Mouse (Mus musculus) intestine, embryonic 14.5 days (tissue): Measurements from ENCODE around the gene Mex3a. TPM values are rescaled to one million over a fixed set of nuclear protein-coding genes. Genes with fewer than 3 reads are reported as not detected.

Experiments
- ATAC-seq: fragments of 200-750 bp; cut with Nextera tagmentation; replicated peaks from 2 replicates; pipeline ENCODE4 v1.8.0; 2017; ENCODE audit warnings: low read depth, moderate number of reproducible peaks, moderate TSS enrichment, moderate library complexity; ENCODE audit not compliant: low FRiP score, low TSS enrichment
- DNase-seq: peaks from one replicate; pipeline ENCODE4 v3.0.0-alpha.2; 2018; ENCODE audit warnings: low spot score
- H3K27ac ChIP-seq: fragments of 300-500 bp; sonication (generic); 2 replicates; pipeline ENCODE4 v1.5.1; 2014; ENCODE audit warnings: low read depth, mild to moderate bottlenecking, control low read depth
- H3K27me3 ChIP-seq: fragments of 300-500 bp; sonication (generic); replicated peaks from 2 replicates; pipeline ENCODE4 v1.6.1; 2014; ENCODE audit warnings: low read length, control low read depth; ENCODE audit not compliant: control insufficient read depth, insufficient read depth
- H3K36me3 ChIP-seq: fragments of 300-500 bp; sonication (generic); 2 replicates; pipeline ENCODE4 v1.6.1; 2014; ENCODE audit warnings: low read length, control low read depth; ENCODE audit not compliant: control insufficient read depth, insufficient read depth
- H3K4me1 ChIP-seq: fragments of 300-500 bp; sonication (generic); replicated peaks from 2 replicates; pipeline ENCODE4 v1.6.1; 2014; ENCODE audit warnings: low read length, control low read depth, mixed read lengths; ENCODE audit not compliant: control insufficient read depth, insufficient read depth
- H3K4me2 ChIP-seq: fragments of 300-500 bp; sonication (generic); 2 replicates; pipeline ENCODE4 v1.6.1; 2014; ENCODE audit warnings: low read length
- H3K4me3 ChIP-seq: fragments of 300-500 bp; sonication (generic); 2 replicates; pipeline ENCODE4 v1.5.1; 2014; ENCODE audit warnings: low read depth, low read length, control low read depth, mixed read lengths
- H3K9ac ChIP-seq: fragments of 300-500 bp; sonication (generic); 2 replicates; pipeline ENCODE4 v1.6.1; 2014; ENCODE audit warnings: mild to moderate bottlenecking, low read length
- H3K9me3 ChIP-seq: fragments of 300-500 bp; sonication (generic); 2 replicates; pipeline ENCODE4 v1.6.1; 2016; ENCODE audit warnings: low read length, control low read depth; ENCODE audit not compliant: control insufficient read depth
- WGBS: fragments of 180-500 bp; shearing (Covaris S2); extraction: QIAGEN DNeasy Blood & Tissue Kit; methylation state at CpG from one replicate; pipeline ENCODE4 v1.1.7; 2014; 5-methylcytosine and 5-hydroxymethylcytosine counted together
- polyA plus RNA-seq: library from polyadenylated mRNA; unstranded; fragments of >200 nt; fragmentation: Nextera tagmentation; extraction: Ambion mirVana; gene quantifications from 2 replicates; pipeline ENCODE4 v1.2.1, GENCODE M21; 2014

Mex3a gene
- polyA plus RNA-seq, 1 experiment from 2014 or later = 19.8 TPM

DNA sequence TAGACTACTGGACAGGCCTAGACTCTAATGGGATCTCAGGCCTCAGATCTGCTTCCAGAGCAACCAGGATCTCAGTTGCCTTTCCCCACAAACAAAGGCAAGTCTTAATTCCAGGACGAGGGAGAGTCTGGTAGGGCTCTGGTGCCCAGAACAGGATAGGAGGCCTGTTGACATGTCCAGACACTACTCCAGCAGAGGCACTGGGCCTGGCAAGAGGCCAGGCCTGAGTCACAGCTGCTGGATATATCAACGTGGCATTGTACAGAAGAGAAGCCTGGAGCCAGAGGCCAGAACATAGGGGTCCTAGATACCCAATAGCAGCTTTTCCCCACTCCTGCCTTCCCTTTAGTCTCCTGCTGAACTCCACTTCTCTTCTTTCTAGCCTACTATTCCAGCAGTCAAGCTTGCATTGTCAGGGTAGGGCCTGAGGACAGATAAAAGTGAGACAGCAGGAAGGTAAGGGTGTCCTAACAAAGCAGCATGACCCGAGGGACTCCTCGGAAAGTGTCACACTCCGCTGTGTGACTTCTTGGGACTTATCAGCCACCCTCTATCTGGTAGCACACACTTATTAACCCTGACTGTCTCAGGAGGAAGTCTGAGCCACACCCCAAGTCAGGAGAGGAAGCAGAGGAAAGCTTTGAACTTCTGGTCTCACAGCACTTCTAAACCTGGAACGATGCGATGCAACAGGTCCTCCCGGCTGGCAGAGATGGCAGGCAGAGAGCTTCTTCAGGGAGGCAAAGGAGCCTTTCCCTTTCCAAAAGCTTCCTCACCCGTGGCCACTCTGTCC lies 37.2 kb upstream of the Mex3a start:
- H3K9ac ChIP-seq = no peak overlapping the region

GRCm38 (mm10) chr3:88495741-88496415 lies 36.3 kb upstream of the Mex3a start:
- H3K9me3 ChIP-seq = no peaks in the 10 kb centered on the region
- H3K27ac ChIP-seq = peak overlapping the region; percentile 58; the same call in 1 of the 2 replicates
- no peaks in the 10 kb centered on the region for H3K36me3 ChIP-seq
- DNase-seq = no peak
- WGBS = 79% methylated on average over 10 of the region's 10 CpGs
- ATAC-seq = no peak
- H3K9ac ChIP-seq = no peak overlapping the region
- H3K4me1 ChIP-seq = peaks cover 28% of the 10 kb centered on the region
- no peaks in the 10 kb centered on the region for H3K27me3 ChIP-seq
- no peak overlapping the region for H3K4me3 ChIP-seq
- H3K4me2 ChIP-seq = no peak overlapping the region

More for the DNA sequence above, 37.2 kb upstream of the Mex3a start:
- no peak for DNase-seq
- peak overlapping the region; percentile 58; the same call in 1 of the 2 replicates for H3K27ac ChIP-seq
- H3K4me1 ChIP-seq = peaks cover 28% of the 10 kb centered on the region
- no peaks in the 10 kb centered on the region for H3K36me3 ChIP-seq
- no peaks in the 10 kb centered on the region for H3K27me3 ChIP-seq
- H3K9me3 ChIP-seq = no peaks in the 10 kb centered on the region
- WGBS = 51% methylated on average over 9 of the region's 9 CpGs
- H3K4me3 ChIP-seq = no peak overlapping the region
- ATAC-seq = no peak
- no peak overlapping the region for H3K4me2 ChIP-seq

DNA sequence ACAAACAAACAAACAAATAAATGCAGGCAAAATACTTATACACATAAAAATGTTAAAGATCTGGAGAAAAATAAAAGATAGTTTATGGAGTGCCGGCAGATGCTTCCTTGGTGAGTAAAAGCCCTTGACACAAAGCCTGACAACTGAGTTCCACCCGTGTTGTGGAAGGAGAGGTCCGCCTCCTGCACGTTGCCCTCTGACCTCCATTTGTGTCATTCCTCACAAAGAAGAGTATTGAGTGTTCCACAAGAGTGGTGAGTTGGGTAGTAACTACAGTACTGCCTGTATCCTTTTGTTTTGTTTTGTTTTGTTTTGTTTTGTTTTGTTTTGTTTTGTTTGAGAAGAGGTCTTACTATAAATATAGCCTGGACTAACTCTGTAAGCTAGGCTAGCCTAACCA lies 32.6 kb upstream of the Mex3a start:
- peaks cover 32% of the 10 kb centered on the region for H3K4me1 ChIP-seq
- ATAC-seq = no peak
- no peak overlapping the region for H3K4me3 ChIP-seq
- WGBS = 79% methylated on average over 4 of the region's 4 CpGs
- no peaks in the 10 kb centered on the region for H3K36me3 ChIP-seq
- H3K9ac ChIP-seq = no peak overlapping the region
- H3K27ac ChIP-seq = no peak overlapping the region
- DNase-seq = no peak
- no peak overlapping the region for H3K4me2 ChIP-seq
- no peaks in the 10 kb centered on the region for H3K9me3 ChIP-seq
- no peaks in the 10 kb centered on the region for H3K27me3 ChIP-seq

- Histone ChIP-seq H3K27ac (no peak overlapping the region), H3K4me3 (no peak overlapping the region), H3K9me3 (no peaks in the 10 kb centered on the region), H3K4me1 (peaks cover 28% of the 10 kb centered on the region), H3K27me3 (no peaks in the 10 kb centered on the region), H3K4me2 (no peak overlapping the region), H3K36me3 (no peaks in the 10 kb centered on the region), H3K9ac (no peak overlapping the region)
- DNase-seq (no peak), ATAC-seq (no peak)
- WGBS = 84% methylated on average over 7 of the region's 7 CpGs
Measured at GRCm38 (mm10) chr3:88500087-88500486, 32.1 kb upstream of the Mex3a start.

DNA sequence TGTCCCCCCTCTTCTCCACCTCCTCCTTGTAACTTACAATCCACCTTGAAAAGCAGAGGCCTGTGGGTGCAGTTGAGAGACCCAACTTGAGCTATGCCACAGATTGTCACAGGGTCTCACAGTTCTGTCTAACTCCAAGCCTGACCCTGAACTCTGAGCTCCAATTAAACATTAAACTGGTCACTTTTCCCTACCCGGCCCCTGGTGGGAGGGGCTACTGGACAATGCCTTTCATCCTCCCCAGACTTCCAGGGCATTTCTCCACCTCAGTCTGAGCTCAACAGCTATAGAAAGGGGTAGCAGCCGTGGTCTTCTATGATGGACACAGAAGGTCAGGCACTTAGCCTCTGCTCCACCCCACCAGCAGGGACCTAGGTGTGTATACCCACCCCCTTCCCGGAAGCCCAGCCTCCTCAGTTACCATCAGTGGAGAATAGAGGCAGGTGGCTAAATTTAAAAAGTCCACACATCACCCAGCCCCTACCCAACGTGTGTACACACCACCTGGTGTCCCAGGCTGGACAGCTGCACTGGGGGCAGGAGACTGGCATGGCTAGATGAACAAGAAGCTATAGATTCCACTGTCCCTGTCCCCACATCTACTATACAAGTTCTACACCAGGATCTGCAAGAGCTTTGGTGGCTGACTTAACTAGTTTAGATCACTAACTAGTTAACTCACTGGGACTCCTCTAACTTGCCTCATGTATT lies 31.4 kb upstream of the Mex3a start:
- Histone ChIP-seq H3K27ac (no peak overlapping the region), H3K4me1 (peaks cover 21% of the 10 kb centered on the region), H3K4me3 (0 out of 2 replicates have a peak overlapping the region, but pooled peaks have one; percentile 70), H3K9me3 (no peaks in the 10 kb centered on the region), H3K4me2 (peak overlapping the region; percentile 97), H3K36me3 (no peaks in the 10 kb centered on the region), H3K27me3 (no peaks in the 10 kb centered on the region), H3K9ac (no peak overlapping the region)
- no peak for ATAC-seq
- WGBS = 52% methylated on average over 4 of the region's 4 CpGs
- DNase-seq = no peak

DNA sequence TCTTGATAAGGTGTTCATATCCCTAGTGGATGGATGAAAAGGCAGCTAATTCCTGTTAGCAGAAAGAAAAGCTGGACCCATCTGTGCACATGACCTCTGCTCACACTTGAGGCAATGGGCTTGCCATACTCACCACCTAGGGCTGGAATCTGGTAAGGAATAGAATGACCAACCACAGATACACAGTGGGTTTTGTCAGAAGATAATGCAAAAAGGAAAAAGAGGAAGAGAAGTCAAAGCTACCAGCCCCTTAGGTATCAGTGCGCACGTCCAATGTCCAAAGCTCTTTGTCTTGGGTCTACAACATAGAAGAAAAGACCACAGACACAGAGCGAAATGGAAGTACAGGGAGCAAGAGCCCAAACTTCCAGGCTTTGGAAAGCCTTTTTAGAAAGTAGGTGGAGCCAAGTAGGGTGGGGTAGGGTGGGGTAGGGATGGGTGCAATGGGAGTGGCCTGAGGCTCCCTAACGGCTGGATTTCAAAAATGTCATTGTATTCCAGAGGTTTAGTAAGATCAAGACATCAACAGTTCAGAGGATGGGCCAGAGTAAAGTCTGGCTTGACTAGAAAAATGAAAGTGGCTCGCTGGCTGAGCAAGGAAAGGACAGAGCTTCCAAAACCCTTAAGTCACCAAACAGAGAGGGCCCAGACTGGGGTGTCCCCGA lies 30.7 kb upstream of the Mex3a start:
- ATAC-seq (no peak), DNase-seq (no peak)
- WGBS = 51% methylated on average over 6 of the region's 6 CpGs
- H3K36me3 ChIP-seq = no peaks in the 10 kb centered on the region
- H3K4me3 ChIP-seq = peak overlapping the region; percentile 70
- H3K9me3 ChIP-seq = no peaks in the 10 kb centered on the region
- peak overlapping the region; percentile 76 for H3K9ac ChIP-seq
- peak overlapping the region; percentile 62 for H3K27ac ChIP-seq
- H3K4me1 ChIP-seq = peaks cover 21% of the 10 kb centered on the region
- no peaks in the 10 kb centered on the region for H3K27me3 ChIP-seq
- H3K4me2 ChIP-seq = peak overlapping the region; percentile 97

DNA sequence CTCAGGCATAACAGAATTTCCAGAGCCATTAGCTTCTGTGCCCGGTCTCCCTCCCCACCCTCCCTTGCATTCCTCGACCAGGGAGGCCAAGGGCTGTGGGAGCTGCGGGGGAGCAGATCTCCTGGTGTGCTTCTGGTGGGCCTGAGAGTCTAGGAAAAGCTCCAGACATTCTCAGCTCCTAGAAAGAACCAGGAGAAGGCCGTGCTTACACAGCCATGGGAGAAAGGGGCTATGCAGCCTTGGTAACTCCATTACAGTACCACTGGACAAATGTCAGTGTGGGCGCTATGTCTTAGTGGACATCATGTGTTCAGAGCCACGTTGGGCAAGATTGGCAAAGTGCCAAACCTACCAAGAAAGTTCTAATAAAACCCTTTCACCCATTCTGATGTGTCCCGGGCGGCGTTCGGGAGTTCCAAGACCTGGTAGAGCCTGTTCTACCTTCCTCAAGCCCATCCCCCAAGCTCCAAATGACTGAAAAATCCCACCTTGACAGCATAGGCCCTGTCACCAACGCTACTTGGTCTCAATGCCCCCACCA lies 30.1 kb upstream of the Mex3a start:
- WGBS = 23% methylated on average over 11 of the region's 11 CpGs
- H3K4me1 ChIP-seq = peaks cover 21% of the 10 kb centered on the region

More for the DNA sequence above, 30.1 kb upstream of the Mex3a start:
- ATAC-seq (no peak), DNase-seq (peak; percentile 65)
- Histone ChIP-seq H3K9ac (peak overlapping the region; percentile 76), H3K27ac (peak overlapping the region; percentile 62), H3K4me2 (peak overlapping the region; percentile 97), H3K27me3 (no peaks in the 10 kb centered on the region), H3K4me3 (peak overlapping the region; percentile 70), H3K9me3 (no peaks in the 10 kb centered on the region), H3K36me3 (no peaks in the 10 kb centered on the region)
